Mouse (Mus musculus): ENCODE measurements around the gene Slc26a5. TPM values are rescaled to one million over a fixed set of nuclear protein-coding genes. Genes with fewer than 3 reads are reported as not detected.

Gene Slc26a5
- polyA plus RNA-seq, 1 experiment: not detected

GRCm38 (mm10) chr5:21826370-21826769 is 39.0 kb downstream of the Slc26a5 start:
- Histone ChIP-seq H3K9me3 (peaks cover 4% of the 10 kb centered on the region; the same call in 1 of the 2 replicates), H3K36me3 (replicated peaks; ENCODE audit: low read length) (no peaks in the 10 kb centered on the region), H3K4me3 (replicated peaks) (no peak overlapping the region), H3K27me3 (replicated peaks) (peaks cover 3% of the 10 kb centered on the region), H3K4me1 (no peaks in the 10 kb centered on the region)
- no peak for TF ChIP-seq FLI1 (IDR thresholded peaks at IDR 0.05; ENCODE audit: low read length)
- TF ChIP-seq GATA1 (IDR thresholded peaks at IDR 0.05; ENCODE audit: borderline replicate concordance, low read length): no peak

GRCm38 (mm10) chr5:21813994-21814393 is 51.4 kb downstream of the Slc26a5 start:
- no peak for TF ChIP-seq FLI1 (IDR thresholded peaks at IDR 0.05; ENCODE audit: low read length)
- no peak for TF ChIP-seq GATA1 (IDR thresholded peaks at IDR 0.05; ENCODE audit: borderline replicate concordance, low read length)
- H3K36me3 ChIP-seq (replicated peaks; ENCODE audit: low read length): no peaks in the 10 kb centered on the region
- H3K27me3 ChIP-seq (replicated peaks): no peaks in the 10 kb centered on the region
- H3K4me3 ChIP-seq (replicated peaks): no peak overlapping the region
- no peaks in the 10 kb centered on the region for H3K9me3 ChIP-seq
- H3K4me1 ChIP-seq: no peaks in the 10 kb centered on the region

- no peaks in the 10 kb centered on the region for H3K27me3 ChIP-seq (replicated peaks)
- no peaks in the 10 kb centered on the region for H3K9me3 ChIP-seq
- TF ChIP-seq FLI1 (IDR thresholded peaks at IDR 0.05; ENCODE audit: low read length) (no peak), GATA1 (IDR thresholded peaks at IDR 0.05; ENCODE audit: borderline replicate concordance, low read length) (no peak)
- H3K36me3 ChIP-seq (replicated peaks; ENCODE audit: low read length): no peaks in the 10 kb centered on the region
- H3K4me3 ChIP-seq (replicated peaks): no peak overlapping the region
- no peaks in the 10 kb centered on the region for H3K4me1 ChIP-seq
Observed at GRCm38 (mm10) chr5:21810924-21811323, 54.5 kb downstream of the Slc26a5 start.

- H3K4me3 ChIP-seq (replicated peaks): no peak overlapping the region
- no peaks in the 10 kb centered on the region for H3K27me3 ChIP-seq (replicated peaks)
- H3K36me3 ChIP-seq (replicated peaks; ENCODE audit: low read length): peaks cover 51% of the 10 kb centered on the region
- H3K4me1 ChIP-seq: no peaks in the 10 kb centered on the region
- no peak for TF ChIP-seq GATA1 (IDR thresholded peaks at IDR 0.05; ENCODE audit: borderline replicate concordance, low read length)
- TF ChIP-seq FLI1 (IDR thresholded peaks at IDR 0.05; ENCODE audit: low read length): no peak
- H3K9me3 ChIP-seq: no peaks in the 10 kb centered on the region
Observed at GRCm38 (mm10) chr5:21804837-21805236, 60.6 kb downstream of the Slc26a5 start.

- H3K4me1 ChIP-seq: no peaks in the 10 kb centered on the region
- no peaks in the 10 kb centered on the region for H3K27me3 ChIP-seq (replicated peaks)
- no peak overlapping the region for H3K4me3 ChIP-seq (replicated peaks)
- H3K36me3 ChIP-seq (replicated peaks; ENCODE audit: low read length): peaks cover 62% of the 10 kb centered on the region
- TF ChIP-seq FLI1 (IDR thresholded peaks at IDR 0.05; ENCODE audit: low read length) (no peak), GATA1 (IDR thresholded peaks at IDR 0.05; ENCODE audit: borderline replicate concordance, low read length) (no peak)
- no peaks in the 10 kb centered on the region for H3K9me3 ChIP-seq
Observed at GRCm38 (mm10) chr5:21803691-21804188, 61.7 kb downstream of the Slc26a5 start.

GRCm38 (mm10) chr5:21802907-21803306 is 62.5 kb downstream of the Slc26a5 start:
- TF ChIP-seq FLI1 (IDR thresholded peaks at IDR 0.05; ENCODE audit: low read length) (no peak), GATA1 (IDR thresholded peaks at IDR 0.05; ENCODE audit: borderline replicate concordance, low read length) (no peak)
- H3K9me3 ChIP-seq: no peaks in the 10 kb centered on the region
- no peaks in the 10 kb centered on the region for H3K4me1 ChIP-seq
- H3K4me3 ChIP-seq (replicated peaks): no peak overlapping the region
- H3K36me3 ChIP-seq (replicated peaks; ENCODE audit: low read length): peaks cover 71% of the 10 kb centered on the region
- no peaks in the 10 kb centered on the region for H3K27me3 ChIP-seq (replicated peaks)

- no peaks in the 10 kb centered on the region for H3K27me3 ChIP-seq (replicated peaks)
- peaks cover 42% of the 10 kb centered on the region for H3K4me1 ChIP-seq
- H3K4me3 ChIP-seq (replicated peaks): no peak overlapping the region
- no peaks in the 10 kb centered on the region for H3K9me3 ChIP-seq
- TF ChIP-seq FLI1 (IDR thresholded peaks at IDR 0.05; ENCODE audit: low read length): no peak
- no peak for TF ChIP-seq GATA1 (IDR thresholded peaks at IDR 0.05; ENCODE audit: borderline replicate concordance, low read length)
- H3K36me3 ChIP-seq (replicated peaks; ENCODE audit: low read length): peaks cover 56% of the 10 kb centered on the region
Observed at GRCm38 (mm10) chr5:21792166-21792565, 73.2 kb downstream of the Slc26a5 start.

- Histone ChIP-seq H3K4me3 (replicated peaks) (peak overlapping the region; percentile 14), H3K9me3 (no peaks in the 10 kb centered on the region), H3K36me3 (replicated peaks; ENCODE audit: low read length) (peaks cover 31% of the 10 kb centered on the region), H3K27me3 (replicated peaks) (no peaks in the 10 kb centered on the region), H3K4me1 (peaks cover 45% of the 10 kb centered on the region)
- no peak for TF ChIP-seq FLI1 (IDR thresholded peaks at IDR 0.05; ENCODE audit: low read length)
- no peak for TF ChIP-seq GATA1 (IDR thresholded peaks at IDR 0.05; ENCODE audit: borderline replicate concordance, low read length)
Observed at GRCm38 (mm10) chr5:21789061-21789460, 76.3 kb downstream of the Slc26a5 start.

GRCm38 (mm10) chr5:21787186-21788105 is 78.0 kb downstream of the Slc26a5 start:
- peaks cover 45% of the 10 kb centered on the region for H3K4me1 ChIP-seq
- peaks cover 40% of the 10 kb centered on the region for H3K36me3 ChIP-seq (replicated peaks; ENCODE audit: low read length)
- H3K27me3 ChIP-seq (replicated peaks): no peaks in the 10 kb centered on the region
- peak overlapping the region; percentile 99 for H3K4me3 ChIP-seq (replicated peaks)
- no peaks in the 10 kb centered on the region for H3K9me3 ChIP-seq
- TF ChIP-seq GATA1 (IDR thresholded peaks at IDR 0.05; ENCODE audit: borderline replicate concordance, low read length): no peak
- no peak for TF ChIP-seq FLI1 (IDR thresholded peaks at IDR 0.05; ENCODE audit: low read length)

All from megakaryocyte, embryonic 14.5 days (primary cell).